Mouse (Mus musculus): ENCODE results near the gene 2410015M20Rik.

- TF ChIP-seq CTCF (IDR thresholded peaks at IDR 0.05; ENCODE audit: borderline replicate concordance, insufficient read depth, low read depth, low read length): no peak
- no peak for TF ChIP-seq POLR2A (IDR thresholded peaks at IDR 0.05; ENCODE audit: borderline replicate concordance, insufficient read depth, low read length)
Measured at GRCm38 (mm10) chr17:56626260-56626659, 16.7 kb upstream of the 2410015M20Rik start.

Measured in cerebellum, adult 2 months (tissue).